Mouse (Mus musculus) stomach, postnatal 0 days (tissue): Measurements from ENCODE around the gene Nell2. TPM values are rescaled to one million over a fixed set of nuclear protein-coding genes. Genes with fewer than 3 reads are reported as not detected.

Experiments used
- ATAC-seq: fragments of 200-750 bp; cut with Nextera tagmentation; 2 replicates; pipeline ENCODE4 v1.8.0; 2017; ENCODE audit not compliant: low FRiP score, low TSS enrichment
- DNase-seq: peaks from one replicate; pipeline ENCODE4 v3.0.0-alpha.2; 2016; ENCODE audit warnings: low spot score
- H3K27ac ChIP-seq: fragments of 300-500 bp; sonication (generic); replicated peaks from 2 replicates; pipeline ENCODE4 v1.5.1; 2014; ENCODE audit warnings: mild to moderate bottlenecking, control low read depth
- H3K27me3 ChIP-seq: fragments of 300-500 bp; sonication (generic); 2 replicates; pipeline ENCODE4 v1.6.1; 2014; ENCODE audit warnings: low read length; ENCODE audit not compliant: control insufficient read depth, insufficient read depth
- H3K36me3 ChIP-seq: fragments of 300-500 bp; sonication (generic); 2 replicates; pipeline ENCODE4 v1.6.1; 2014; ENCODE audit warnings: low read length, mixed read lengths; ENCODE audit not compliant: control insufficient read depth, insufficient read depth
- H3K4me1 ChIP-seq: fragments of 300-500 bp; sonication (generic); replicated peaks from 2 replicates; pipeline ENCODE4 v1.6.1; 2014; ENCODE audit warnings: antibody characterized with exemption; ENCODE audit not compliant: control insufficient read depth, insufficient read depth
- H3K4me2 ChIP-seq: fragments of 300-500 bp; sonication (generic); replicated peaks from 2 replicates; pipeline ENCODE4 v1.6.1; 2014; ENCODE audit warnings: low read depth, mild to moderate bottlenecking, control low read depth, moderate library complexity
- H3K4me3 ChIP-seq: fragments of 300-500 bp; sonication (generic); 2 replicates; pipeline ENCODE4 v1.5.1; 2014; ENCODE audit warnings: low read depth, low read length, control low read depth
- H3K9ac ChIP-seq: fragments of 300-500 bp; sonication (generic); 2 replicates; pipeline ENCODE4 v1.6.1; 2014; ENCODE audit warnings: mild to moderate bottlenecking, low read length, control low read depth, mixed read lengths
- H3K9me3 ChIP-seq: fragments of 300-500 bp; sonication (generic); 2 replicates; pipeline ENCODE4 v1.6.1; 2016; ENCODE audit warnings: low read length; ENCODE audit not compliant: control insufficient read depth
- CTCF ChIP-seq: IDR thresholded peaks from 2 replicates; pipeline ENCODE4 v1.5.1; 2016; ENCODE audit warnings: antibody characterized with exemption, low read depth, mild to moderate bottlenecking, moderate library complexity
- EP300 ChIP-seq: optimal IDR thresholded peaks from 2 replicates; pipeline ENCODE3; 2016; ENCODE audit warnings: antibody characterized with exemption
- WGBS: fragments of 180-500 bp; shearing (Covaris S2); extraction: QIAGEN DNeasy Blood & Tissue Kit; methylation state at CpG from one replicate; pipeline ENCODE4 v1.1.7; 2014; 5-methylcytosine and 5-hydroxymethylcytosine counted together
- polyA plus RNA-seq: library from polyadenylated mRNA; unstranded; fragments of >200 nt; fragmentation: Nextera tagmentation; extraction: Ambion mirVana; gene quantifications from 2 replicates; pipeline ENCODE4 v1.2.1, GENCODE M21; 2015

The Nell2 gene
- polyA plus RNA-seq, 1 experiment from 2014 or later = 5.8 TPM

DNA sequence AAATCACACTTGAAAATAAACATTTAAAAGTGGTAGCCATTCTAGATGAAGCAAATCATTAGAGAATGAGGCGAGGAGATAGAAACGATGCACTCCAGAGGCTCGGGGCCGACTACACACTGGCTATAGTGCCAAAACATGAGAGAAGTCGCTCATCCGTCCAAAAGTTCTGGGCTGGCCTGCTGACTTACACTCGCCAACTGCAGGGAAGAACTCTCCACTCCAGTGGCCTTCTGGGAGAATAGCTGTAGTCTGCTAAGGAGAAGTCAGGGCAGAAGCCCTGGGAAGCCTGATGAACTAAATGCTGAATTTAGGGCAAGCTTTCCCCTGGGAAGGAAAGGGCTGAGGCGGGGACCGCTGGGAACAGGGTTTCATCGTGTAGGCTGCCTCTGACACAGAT is 231.8 kb downstream of the Nell2 start:
- no peaks in the 10 kb centered on the region for H3K4me1 ChIP-seq
- H3K27ac ChIP-seq = no peak overlapping the region
- TF ChIP-seq CTCF (no peak), EP300 (no peak)
- H3K4me3 ChIP-seq = no peak overlapping the region
- DNase-seq (no peak), ATAC-seq (no peak)
- no peak overlapping the region for H3K9ac ChIP-seq
- H3K9me3 ChIP-seq = no peaks in the 10 kb centered on the region
- WGBS = 85% methylated on average over 10 of the region's 10 CpGs
- H3K36me3 ChIP-seq = no peaks in the 10 kb centered on the region
- no peaks in the 10 kb centered on the region for H3K27me3 ChIP-seq
- no peak overlapping the region for H3K4me2 ChIP-seq

DNA sequence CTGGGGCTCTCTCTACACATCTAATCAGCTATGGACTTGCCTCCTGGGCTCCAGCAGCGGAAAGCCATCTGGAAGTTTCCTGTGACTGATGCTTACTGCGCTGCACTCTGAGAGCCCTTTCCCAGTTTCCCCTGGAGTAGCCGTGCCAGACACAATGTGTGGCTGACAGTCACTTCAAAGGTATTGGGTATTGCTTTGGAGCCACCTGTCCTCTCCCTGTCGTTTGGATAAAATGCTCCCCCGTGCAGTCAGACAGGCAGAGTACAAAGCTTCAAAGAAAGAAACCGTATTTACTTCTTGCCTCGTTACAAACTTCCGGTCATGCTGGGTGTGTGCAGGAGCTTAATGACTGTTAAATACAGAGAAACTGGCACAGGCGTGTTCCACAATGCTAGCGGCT is 239.3 kb downstream of the Nell2 start:
- H3K4me1 ChIP-seq = no peaks in the 10 kb centered on the region
- no peaks in the 10 kb centered on the region for H3K27me3 ChIP-seq
- 46% methylated on average over 10 of the region's 10 CpGs for WGBS
- no peak overlapping the region for H3K27ac ChIP-seq
- H3K4me2 ChIP-seq = no peak overlapping the region
- no peak overlapping the region for H3K4me3 ChIP-seq
- no peak overlapping the region for H3K9ac ChIP-seq
- H3K9me3 ChIP-seq = no peaks in the 10 kb centered on the region
- DNase-seq (no peak), ATAC-seq (no peak)
- no peaks in the 10 kb centered on the region for H3K36me3 ChIP-seq
- TF ChIP-seq CTCF = no peak
- no peak for TF ChIP-seq EP300

DNA sequence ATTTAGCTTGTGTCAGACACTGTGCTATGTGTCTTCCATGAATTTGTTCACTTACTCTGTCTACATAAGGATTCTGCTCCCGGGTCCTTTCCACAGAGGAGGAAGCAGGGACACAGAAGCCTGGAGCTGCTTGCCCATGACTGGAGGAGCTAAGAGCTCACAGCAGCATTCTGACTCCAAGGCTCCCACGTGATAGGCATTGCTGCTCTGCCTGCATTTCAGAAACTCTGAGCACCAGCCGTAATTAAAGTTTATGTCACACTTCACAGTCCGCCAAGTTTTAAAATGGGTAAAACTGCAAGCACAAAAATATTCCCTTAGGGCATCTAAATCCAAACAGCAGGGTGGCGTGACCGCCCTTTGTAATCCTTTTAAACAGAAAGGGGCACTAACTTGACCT is 243.2 kb downstream of the Nell2 start:
- TF ChIP-seq EP300 = no peak
- no peak for TF ChIP-seq CTCF
- 67% methylated on average over 6 of the region's 6 CpGs for WGBS
- Histone ChIP-seq H3K27ac (no peak overlapping the region), H3K4me3 (no peak overlapping the region), H3K9ac (no peak overlapping the region), H3K4me2 (no peak overlapping the region), H3K9me3 (no peaks in the 10 kb centered on the region), H3K4me1 (no peaks in the 10 kb centered on the region), H3K27me3 (no peaks in the 10 kb centered on the region), H3K36me3 (no peaks in the 10 kb centered on the region)
- DNase-seq = no peak
- ATAC-seq = no peak

DNA sequence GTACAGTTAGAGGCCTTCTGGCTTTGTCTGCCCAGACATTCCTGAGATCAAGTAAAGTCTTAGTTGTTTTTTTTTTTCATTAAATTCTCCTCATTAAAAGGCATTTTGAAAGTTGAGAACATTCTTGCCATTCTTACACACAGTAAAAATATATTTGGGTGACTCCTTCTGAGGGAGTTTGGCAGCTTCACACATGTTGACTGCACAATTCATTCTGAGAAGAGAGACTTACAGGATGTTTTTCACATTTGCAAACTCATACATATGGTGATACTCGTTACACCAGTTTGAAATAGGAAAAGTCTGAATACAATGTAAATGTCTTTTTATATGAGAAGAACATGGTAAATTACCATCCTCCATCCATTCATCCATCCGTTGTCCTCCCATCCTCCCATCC is 247.4 kb downstream of the Nell2 start:
- ATAC-seq (no peak), DNase-seq (no peak)
- TF ChIP-seq CTCF (no peak), EP300 (no peak)
- Histone ChIP-seq H3K4me3 (no peak overlapping the region), H3K4me1 (no peaks in the 10 kb centered on the region), H3K27ac (no peak overlapping the region), H3K36me3 (no peaks in the 10 kb centered on the region), H3K27me3 (no peaks in the 10 kb centered on the region), H3K9ac (no peak overlapping the region), H3K9me3 (no peaks in the 10 kb centered on the region), H3K4me2 (no peak overlapping the region)
- WGBS = 85% methylated on average over 2 of the region's 2 CpGs

DNA sequence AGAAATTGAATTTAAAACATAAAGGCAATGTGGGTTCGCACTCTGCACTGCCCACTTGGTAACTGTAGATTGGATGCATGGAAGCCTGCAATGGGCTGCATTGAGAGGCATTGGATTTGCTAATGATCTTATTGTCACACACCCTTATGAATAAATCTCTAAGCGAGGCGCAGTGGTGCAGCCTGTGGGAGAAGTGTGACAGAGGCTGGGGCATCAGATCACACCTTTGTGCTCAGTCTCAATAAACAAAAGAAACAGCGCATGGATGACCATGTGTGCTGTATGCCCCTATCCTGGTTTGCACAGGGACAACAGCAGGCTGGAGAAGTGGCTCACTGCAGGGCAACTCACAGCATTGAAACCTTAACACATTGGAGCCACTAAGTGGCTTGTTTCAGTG is 250.4 kb downstream of the Nell2 start:
- Histone ChIP-seq H3K9me3 (no peaks in the 10 kb centered on the region), H3K4me1 (no peaks in the 10 kb centered on the region), H3K9ac (no peak overlapping the region), H3K27ac (no peak overlapping the region), H3K27me3 (no peaks in the 10 kb centered on the region), H3K36me3 (no peaks in the 10 kb centered on the region), H3K4me3 (no peak overlapping the region), H3K4me2 (no peak overlapping the region)
- DNase-seq (no peak), ATAC-seq (no peak)
- WGBS = 91% methylated on average over 4 of the region's 4 CpGs
- no peak for TF ChIP-seq CTCF
- no peak for TF ChIP-seq EP300

DNA sequence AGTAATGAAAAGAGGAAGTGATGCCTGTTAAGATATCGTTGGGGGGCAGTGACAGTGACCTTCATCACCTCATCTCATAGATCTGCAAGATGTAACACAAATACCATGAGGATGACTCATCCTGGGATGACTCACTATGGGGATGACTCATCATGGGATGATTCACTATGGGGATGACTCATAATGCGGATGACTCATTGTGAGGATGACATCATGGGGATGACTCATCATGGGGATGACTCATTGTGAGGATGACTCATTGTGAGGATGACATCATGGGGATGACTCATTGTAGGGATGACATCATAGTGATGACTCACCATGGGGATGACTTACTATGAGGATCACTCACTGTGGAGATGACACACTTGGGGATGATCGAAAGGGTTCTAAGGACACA is 251.8 kb downstream of the Nell2 start:
- Histone ChIP-seq H3K4me3 (no peak overlapping the region), H3K4me1 (no peaks in the 10 kb centered on the region), H3K4me2 (no peak overlapping the region), H3K9me3 (no peaks in the 10 kb centered on the region), H3K27me3 (no peaks in the 10 kb centered on the region), H3K27ac (no peak overlapping the region), H3K36me3 (no peaks in the 10 kb centered on the region), H3K9ac (no peak overlapping the region)
- no peak for ATAC-seq
- 93% methylated on average over 3 of the region's 3 CpGs for WGBS
- TF ChIP-seq CTCF = no peak
- no peak for TF ChIP-seq EP300
- no peak for DNase-seq
